Mouse (Mus musculus) hindbrain, embryonic 10.5 days (tissue): ENCODE measurements around the gene Ceacam18. TPM values are rescaled to one million over a fixed set of nuclear protein-coding genes. Genes with fewer than 3 reads are reported as not detected.
A peak's percentile ranks its signal among the peaks of the same experiment; 100 is the strongest.

Experiments
- DNase-seq: peaks from one replicate; pipeline ENCODE4 v3.0.0-alpha.2; 2017; ENCODE audit warnings: low spot score
- H3K27ac ChIP-seq: fragments of 300-500 bp; sonication (generic); 2 replicates; pipeline ENCODE4 v1.5.1; 2016; ENCODE audit warnings: mild to moderate bottlenecking, moderate library complexity
- H3K27me3 ChIP-seq: fragments of 300-500 bp; sonication (generic); 2 replicates; pipeline ENCODE4 v1.6.1; 2016; ENCODE audit warnings: mild to moderate bottlenecking; ENCODE audit not compliant: poor library complexity, insufficient read depth, severe bottlenecking
- H3K36me3 ChIP-seq: fragments of 300-500 bp; sonication (generic); 2 replicates; pipeline ENCODE4 v1.6.1; 2016; ENCODE audit warnings: mild to moderate bottlenecking, moderate library complexity
- H3K4me1 ChIP-seq: fragments of 300-500 bp; sonication (generic); replicated peaks from 2 replicates; pipeline ENCODE4 v1.6.1; 2016; ENCODE audit warnings: mild to moderate bottlenecking
- H3K4me3 ChIP-seq: fragments of 300-500 bp; sonication (generic); 2 replicates; pipeline ENCODE4 v1.5.1; 2016; ENCODE audit warnings: mild to moderate bottlenecking, moderate library complexity
- H3K9me3 ChIP-seq: fragments of 300-500 bp; sonication (generic); 2 replicates; pipeline ENCODE4 v1.6.1; 2016; ENCODE audit warnings: mild to moderate bottlenecking, moderate library complexity
- WGBS: fragments of 180-500 bp; shearing (Covaris S2); methylation state at CpG from one replicate; pipeline ENCODE4 v1.1.7; 2016; 5-methylcytosine and 5-hydroxymethylcytosine counted together
- polyA plus RNA-seq: library from polyadenylated mRNA; unstranded; fragments of >200 nt; fragmentation: Nextera tagmentation; extraction: Ambion mirVana; gene quantifications from 2 replicates; pipeline ENCODE4 v1.2.1, GENCODE M21; 2016

The Ceacam18 gene
- polyA plus RNA-seq = not detected in 2 replicates

- Histone ChIP-seq H3K4me1 (no peaks in the 10 kb centered on the region; the same call in 1 of the 2 replicates), H3K36me3 (no peaks in the 10 kb centered on the region), H3K27ac (no peak within 1 kb of the TSS), H3K27me3 (no peaks in the 10 kb centered on the region), H3K4me3 (no peak within 1 kb of the TSS), H3K9me3 (no peaks in the 10 kb centered on the region)
- 77% methylated on average over 6 of the region's 6 CpGs for WGBS
- DNase-seq = no peak
These were observed at the start of gene Ceacam18 for GRCm38 (mm10) chr7:43634500-43634899. Gene Ceacam18, plus strand, starts transcription at chr7:43634707.

- 90% methylated on average over 5 of the region's 5 CpGs for WGBS
These were observed 49.7 kb upstream of the Ceacam18 start for GRCm38 (mm10) chr7:43584790-43585189.

DNA sequence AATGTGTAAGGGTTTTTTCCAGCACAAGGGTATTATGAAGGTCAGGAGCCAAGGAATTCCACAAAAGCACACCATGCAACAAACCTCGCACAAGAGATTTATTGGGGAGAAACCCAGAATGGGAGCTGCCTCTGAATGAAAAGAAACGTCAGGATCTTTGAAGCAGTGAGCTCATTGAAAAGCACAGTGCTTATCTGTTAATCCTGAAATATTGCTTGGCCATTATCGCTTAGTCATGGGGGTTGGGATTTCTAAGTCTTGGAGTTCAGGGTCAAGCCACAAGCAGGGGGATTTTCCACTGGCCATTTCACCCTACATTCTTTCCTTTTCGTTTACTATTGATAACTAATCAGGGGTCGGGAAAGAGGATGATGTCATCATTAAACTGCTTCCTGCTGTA is 32.6 kb upstream of the Ceacam18 start:
- 0 out of 2 replicates have a peak overlapping the region, but pooled peaks have one; percentile 0 for H3K27ac ChIP-seq

More at GRCm38 (mm10) chr7:43584790-43585189, 49.7 kb upstream of the Ceacam18 start:
- Histone ChIP-seq H3K27me3 (no peaks in the 10 kb centered on the region), H3K9me3 (no peaks in the 10 kb centered on the region), H3K27ac (no peak overlapping the region), H3K4me1 (peaks cover 21% of the 10 kb centered on the region), H3K4me3 (no peak overlapping the region), H3K36me3 (peaks cover 67% of the 10 kb centered on the region)
- DNase-seq = no peak

GRCm38 (mm10) chr7:43606896-43607742 is 27.4 kb upstream of the Ceacam18 start, which contains the start of gene Zfp819:
Gene Zfp819, plus strand, starts transcription at chr7:43607169.
- no peaks in the 10 kb centered on the region for H3K27me3 ChIP-seq
- no peaks in the 10 kb centered on the region for H3K36me3 ChIP-seq
- peaks cover 15% of the 10 kb centered on the region for H3K4me1 ChIP-seq
- DNase-seq = peak; percentile 73
- no peaks in the 10 kb centered on the region for H3K9me3 ChIP-seq
- peak within 1 kb of the TSS; percentile 23; the same call in 1 of the 2 replicates for H3K27ac ChIP-seq
- WGBS = 15% methylated on average over 41 of the region's 41 CpGs
- H3K4me3 ChIP-seq = peak within 1 kb of the TSS; percentile 64

More for the DNA sequence above, 32.6 kb upstream of the Ceacam18 start:
- H3K36me3 ChIP-seq = no peaks in the 10 kb centered on the region
- H3K27me3 ChIP-seq = no peaks in the 10 kb centered on the region
- no peak overlapping the region for H3K4me3 ChIP-seq
- 47% methylated on average over 5 of the region's 5 CpGs for WGBS
- H3K4me1 ChIP-seq = peaks cover 10% of the 10 kb centered on the region
- DNase-seq = no peak
- H3K9me3 ChIP-seq = no peaks in the 10 kb centered on the region

DNA sequence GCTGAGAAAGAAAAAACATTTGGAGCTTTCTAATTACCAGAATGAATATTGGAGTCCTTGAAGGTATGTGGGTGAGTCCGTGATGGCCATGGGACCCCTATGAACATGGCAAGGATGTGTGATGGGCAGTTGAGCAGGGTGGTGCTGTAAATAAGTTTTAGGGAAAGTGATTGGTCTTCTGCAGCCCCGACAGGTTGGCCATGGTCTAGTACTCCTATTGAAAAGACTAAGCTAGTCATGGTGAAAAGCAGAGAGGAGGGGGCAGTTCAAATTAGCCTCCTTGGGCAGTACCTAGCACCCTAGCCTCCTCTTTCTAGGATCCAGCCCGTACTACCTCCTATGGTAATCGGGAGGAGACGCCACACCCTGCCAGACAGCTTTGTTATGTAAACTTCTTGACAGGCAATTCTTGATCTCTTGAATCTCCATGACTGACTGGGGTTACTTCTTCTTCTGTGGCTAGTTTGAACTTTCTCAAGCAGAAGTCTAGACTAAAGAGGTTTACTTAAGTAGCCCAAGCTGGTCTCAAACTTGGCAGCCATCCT is 26.7 kb upstream of the Ceacam18 start:
- no peak for DNase-seq
- 46% methylated on average over 5 of the region's 5 CpGs for WGBS
- Histone ChIP-seq H3K36me3 (no peaks in the 10 kb centered on the region), H3K27me3 (no peaks in the 10 kb centered on the region), H3K4me1 (peaks cover 9% of the 10 kb centered on the region), H3K27ac (no peak overlapping the region), H3K4me3 (peak overlapping the region; percentile 64), H3K9me3 (no peaks in the 10 kb centered on the region)

DNA sequence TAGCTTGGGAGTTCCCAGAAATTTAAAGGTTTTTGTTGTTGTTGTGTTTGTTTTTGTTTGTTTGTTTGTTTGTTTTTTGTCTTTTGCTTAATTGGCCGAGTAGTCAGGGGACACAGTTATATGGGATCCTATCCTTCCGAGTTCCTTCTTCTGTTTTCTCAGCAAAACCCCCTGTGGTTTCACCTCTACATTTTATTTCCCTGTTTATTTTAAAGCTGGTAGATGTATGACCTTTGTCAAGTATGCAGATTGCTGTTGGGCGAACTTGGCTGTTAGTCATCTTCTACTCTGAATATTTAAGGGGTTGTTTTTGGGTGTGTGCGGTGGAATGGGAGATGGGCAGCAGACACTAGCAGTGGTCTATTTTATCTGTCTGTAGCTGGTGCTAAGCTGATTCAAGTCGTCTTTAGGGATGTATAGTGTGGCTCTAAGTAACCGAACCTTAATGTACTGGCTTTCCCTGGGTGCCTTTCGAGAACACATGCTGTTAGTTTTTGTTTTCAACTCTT is 26.1 kb upstream of the Ceacam18 start:
- no peak for DNase-seq
- H3K27me3 ChIP-seq = no peaks in the 10 kb centered on the region
- peaks cover 9% of the 10 kb centered on the region for H3K4me1 ChIP-seq
- 81% methylated on average over 7 of the region's 7 CpGs for whole genome bisulfite sequencing
- no peak overlapping the region for H3K27ac ChIP-seq
- no peak overlapping the region for H3K4me3 ChIP-seq
- no peaks in the 10 kb centered on the region for H3K9me3 ChIP-seq
- H3K36me3 ChIP-seq = no peaks in the 10 kb centered on the region

GRCm38 (mm10) chr7:43613816-43614551 is 20.5 kb upstream of the Ceacam18 start:
- Histone ChIP-seq H3K27ac (no peak overlapping the region), H3K4me3 (no peak overlapping the region), H3K36me3 (no peaks in the 10 kb centered on the region), H3K27me3 (no peaks in the 10 kb centered on the region), H3K9me3 (no peaks in the 10 kb centered on the region), H3K4me1 (no peaks in the 10 kb centered on the region)
- no peak for DNase-seq
- WGBS = 88% methylated on average over 14 of the region's 14 CpGs

GRCm38 (mm10) chr7:43622927-43623326 is 11.6 kb upstream of the Ceacam18 start:
- Histone ChIP-seq H3K27ac (no peak overlapping the region), H3K9me3 (no peaks in the 10 kb centered on the region), H3K27me3 (no peaks in the 10 kb centered on the region), H3K4me1 (peaks cover 8% of the 10 kb centered on the region), H3K36me3 (no peaks in the 10 kb centered on the region), H3K4me3 (no peak overlapping the region)
- WGBS = 80% methylated on average over 7 of the region's 7 CpGs
- no peak for DNase-seq

- Histone ChIP-seq H3K4me3 (no peak overlapping the region), H3K27me3 (no peaks in the 10 kb centered on the region), H3K36me3 (no peaks in the 10 kb centered on the region), H3K4me1 (peaks cover 8% of the 10 kb centered on the region), H3K9me3 (no peaks in the 10 kb centered on the region), H3K27ac (no peak overlapping the region)
- peak; percentile 19 for DNase-seq
- 18% methylated on average over 10 of the region's 10 CpGs for WGBS
These were observed 10.7 kb upstream of the Ceacam18 start for GRCm38 (mm10) chr7:43623819-43624218.

DNA sequence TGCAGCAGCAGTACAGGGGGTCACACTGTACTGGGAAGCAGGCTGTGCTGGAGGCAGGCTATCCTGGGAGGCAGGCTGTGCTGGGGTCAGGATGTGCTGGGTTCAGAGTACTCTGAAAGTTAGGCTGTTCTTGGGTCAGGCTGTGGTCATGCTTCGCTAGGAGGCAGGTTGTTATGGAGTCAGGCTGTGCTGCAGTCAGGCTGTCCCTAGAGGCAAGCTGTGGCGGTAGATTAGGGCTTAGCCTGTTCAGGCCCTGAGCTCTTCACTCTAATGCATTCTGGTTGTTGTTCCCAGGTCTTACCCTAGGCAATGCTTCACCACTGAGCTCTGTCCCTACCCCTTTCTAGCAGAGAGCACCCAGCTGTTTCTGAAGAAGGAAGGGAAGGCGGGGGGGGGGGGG is 9.4 kb upstream of the Ceacam18 start:
- H3K4me1 ChIP-seq = peaks cover 8% of the 10 kb centered on the region
- no peak for DNase-seq
- no peak overlapping the region for H3K27ac ChIP-seq
- no peaks in the 10 kb centered on the region for H3K9me3 ChIP-seq
- 57% methylated on average over 3 of the region's 3 CpGs for WGBS
- H3K36me3 ChIP-seq = no peaks in the 10 kb centered on the region
- H3K27me3 ChIP-seq = no peaks in the 10 kb centered on the region
- no peak overlapping the region for H3K4me3 ChIP-seq

- Histone ChIP-seq H3K36me3 (no peaks in the 10 kb centered on the region), H3K4me1 (peaks cover 8% of the 10 kb centered on the region), H3K27ac (no peak overlapping the region), H3K9me3 (no peaks in the 10 kb centered on the region), H3K27me3 (no peaks in the 10 kb centered on the region), H3K4me3 (no peak overlapping the region)
- 88% methylated on average over 8 of the region's 8 CpGs for WGBS
- no peak for DNase-seq
These were observed 8.6 kb upstream of the Ceacam18 start for GRCm38 (mm10) chr7:43625794-43626422.

DNA sequence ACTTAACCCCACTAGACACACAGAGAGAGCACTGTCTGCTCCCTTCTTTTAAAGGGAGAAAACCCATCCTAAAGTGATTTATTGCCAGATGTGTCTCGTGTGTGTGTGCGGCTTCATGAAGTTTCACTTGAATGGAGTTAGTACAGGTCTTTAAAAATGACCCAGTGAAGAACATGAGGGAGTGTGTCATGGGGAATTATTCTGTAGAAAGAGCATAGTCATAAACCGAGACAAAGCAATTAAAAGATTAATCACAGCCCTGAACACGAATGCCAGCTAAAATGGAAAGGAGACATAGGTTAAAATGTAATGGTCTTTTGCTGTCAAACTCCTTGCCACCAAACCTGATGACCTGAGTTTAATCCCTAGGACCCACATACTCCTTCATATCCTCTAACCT is 567 bp upstream of the Ceacam18 start:
- no peak for DNase-seq
- H3K4me3 ChIP-seq = no peak overlapping the region
- no peaks in the 10 kb centered on the region for H3K9me3 ChIP-seq
- 87% methylated on average over 4 of the region's 4 CpGs for WGBS
- no peak overlapping the region for H3K27ac ChIP-seq
- H3K27me3 ChIP-seq = no peaks in the 10 kb centered on the region
- no peaks in the 10 kb centered on the region for H3K36me3 ChIP-seq
- H3K4me1 ChIP-seq = no peaks in the 10 kb centered on the region; the same call in 1 of the 2 replicates
